Mouse (Mus musculus): ENCODE data around the gene Ddx5. TPM values are rescaled to one million over a fixed set of nuclear protein-coding genes. Genes with fewer than 3 reads are reported as not detected.
A peak's percentile ranks its signal among the peaks of the same experiment; 100 is the strongest.
"Not testable (repeated sequence)": the region's sequence is repeated elsewhere in the genome, so short reads cannot be mapped to it uniquely, and the experiment has no call there.

Ddx5 gene
- polyA plus RNA-seq, 1 experiment from 2014 or later = 538 TPM

DNA sequence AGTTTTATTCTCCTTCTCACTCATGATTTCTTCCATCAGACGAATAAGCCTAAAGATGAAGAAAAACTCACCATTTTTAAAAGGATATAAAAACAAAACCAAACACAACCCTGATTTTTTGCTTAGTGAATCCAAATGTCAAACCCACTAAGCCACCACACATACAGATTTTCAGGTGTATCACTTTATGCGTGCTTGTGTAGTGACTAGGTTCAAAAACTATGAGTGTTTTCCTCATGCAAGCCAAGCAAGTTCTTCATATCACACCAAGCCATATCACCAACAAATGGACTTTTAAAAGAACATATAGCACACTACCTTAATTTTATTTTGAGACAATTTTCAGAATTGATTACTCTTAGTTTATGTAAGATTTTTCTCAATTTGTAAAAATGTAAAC is 4.5 kb downstream of the Ddx5 start:
- Histone ChIP-seq H3K36me3 (ENCODE audit: control insufficient read depth, insufficient read depth, low read length) (peaks cover 24% of the 10 kb centered on the region), H3K4me3 (ENCODE audit: low read depth, low read length) (no peak overlapping the region), H3K27me3 (ENCODE audit: control insufficient read depth, insufficient read depth, low read length) (no peaks in the 10 kb centered on the region), H3K4me2 (ENCODE audit: low read depth, low read length, severe bottlenecking) (no peak overlapping the region), H3K4me1 (replicated peaks; ENCODE audit: control insufficient read depth, insufficient read depth, low read length) (0 out of 2 replicates have a peak, but pooled peaks cover 2% of the 10 kb centered on the region), H3K9ac (ENCODE audit: low read length) (no peak overlapping the region), H3K27ac (ENCODE audit: low read depth, low read length) (no peak overlapping the region), H3K9me3 (ENCODE audit: control insufficient read depth, low read length) (no peaks in the 10 kb centered on the region)
- 92% methylated on average over 2 of the region's 2 CpGs for WGBS
- no peak for ATAC-seq (replicated peaks; ENCODE audit: low FRiP score)
- DNase-seq (ENCODE audit: low spot score) = no peak

DNA sequence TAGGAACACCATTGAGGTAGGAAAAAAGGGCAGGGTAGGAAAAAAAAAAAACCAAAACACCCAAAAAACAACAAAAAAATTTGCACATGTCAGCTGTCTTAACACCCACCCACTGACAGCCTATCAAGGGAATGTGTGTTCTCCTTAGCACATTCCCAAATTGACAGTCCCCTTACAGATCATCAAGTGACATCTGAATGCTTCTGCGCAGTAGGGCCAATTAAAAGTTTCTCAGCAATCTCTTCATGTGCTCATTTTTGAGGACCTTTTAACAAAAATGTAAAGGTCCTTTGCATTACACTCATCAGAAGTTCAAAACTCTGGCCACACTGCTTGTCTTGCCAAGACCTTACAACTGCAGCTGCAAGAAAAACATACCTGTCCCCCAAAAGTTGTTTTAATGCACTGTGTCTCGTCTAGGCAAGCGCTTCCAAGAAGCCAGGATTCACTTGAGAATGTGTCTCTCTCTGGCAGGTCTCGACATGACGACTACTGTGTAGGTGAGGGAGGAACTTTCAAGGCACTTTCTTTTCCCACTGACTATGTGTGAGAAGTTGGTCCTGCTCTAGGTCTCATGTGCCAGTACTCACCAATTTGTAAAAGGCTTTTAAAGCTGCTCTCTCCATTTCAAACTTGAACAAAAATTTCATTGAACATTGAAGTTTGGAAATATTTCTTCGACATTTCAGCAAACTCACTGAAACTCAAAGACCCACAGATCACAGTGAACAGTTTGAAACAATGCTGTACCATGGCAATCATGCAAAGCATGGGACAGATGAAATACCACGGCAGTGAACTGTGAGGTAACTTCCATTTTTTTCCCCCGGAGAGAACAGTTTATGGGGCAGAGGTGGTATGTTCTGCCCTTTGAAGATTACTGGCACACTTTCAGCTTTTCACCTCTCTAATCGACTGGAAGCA is 5.9 kb downstream of the Ddx5 start:
- H3K27me3 ChIP-seq (ENCODE audit: control insufficient read depth, insufficient read depth, low read length) = no peaks in the 10 kb centered on the region
- H3K4me3 ChIP-seq (ENCODE audit: low read depth, low read length) = no peak overlapping the region
- DNase-seq (ENCODE audit: low spot score) (no peak), ATAC-seq (replicated peaks; ENCODE audit: low FRiP score) (no peak)
- no peak overlapping the region for H3K9ac ChIP-seq (ENCODE audit: low read length)
- H3K4me2 ChIP-seq (ENCODE audit: low read depth, low read length, severe bottlenecking) = no peak overlapping the region
- H3K4me1 ChIP-seq (replicated peaks; ENCODE audit: control insufficient read depth, insufficient read depth, low read length) = 0 out of 2 replicates have a peak, but pooled peaks cover 2% of the 10 kb centered on the region
- WGBS = 88% methylated on average over 9 of the region's 9 CpGs
- H3K36me3 ChIP-seq (ENCODE audit: control insufficient read depth, insufficient read depth, low read length) = peaks cover 24% of the 10 kb centered on the region
- no peaks in the 10 kb centered on the region for H3K9me3 ChIP-seq (ENCODE audit: control insufficient read depth, low read length)
- no peak overlapping the region for H3K27ac ChIP-seq (ENCODE audit: low read depth, low read length)

GRCm38 (mm10) chr11:106782271-106782670 is 6.7 kb downstream of the Ddx5 start:
- WGBS = 93% methylated on average over 7 of the region's 7 CpGs

DNA sequence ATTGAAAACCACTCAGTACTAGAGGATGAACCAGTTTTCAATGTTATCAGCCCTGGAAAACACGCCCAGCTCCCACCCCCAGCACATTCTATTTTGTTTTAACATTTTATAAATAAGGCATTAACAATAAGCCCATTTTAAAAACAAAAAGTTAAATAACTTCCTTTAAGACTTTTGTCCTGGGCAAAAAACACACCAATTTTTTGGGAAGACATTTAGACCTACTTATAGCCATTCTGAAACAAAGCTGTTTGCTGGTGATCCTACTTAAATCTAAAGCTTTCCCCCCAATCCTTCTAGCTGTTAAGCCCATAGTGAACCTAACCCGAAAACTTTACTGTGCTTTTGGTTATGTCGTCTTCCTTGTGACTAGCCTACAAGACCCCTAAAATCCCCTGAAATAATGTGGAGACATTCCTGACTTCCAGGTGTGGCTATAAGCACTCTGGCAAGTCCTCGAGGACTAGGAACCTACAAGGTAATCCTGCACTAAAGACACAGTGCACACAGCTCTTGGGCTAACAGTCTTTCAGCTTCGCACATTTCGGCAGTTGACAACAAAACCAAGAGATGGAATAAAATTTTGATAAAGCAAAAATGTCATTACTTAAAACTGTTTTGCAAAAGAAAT is 8.3 kb downstream of the Ddx5 start:
- no peak overlapping the region for H3K4me3 ChIP-seq (ENCODE audit: low read depth, low read length)
- H3K9me3 ChIP-seq (ENCODE audit: control insufficient read depth, low read length) = no peaks in the 10 kb centered on the region
- no peak overlapping the region for H3K4me2 ChIP-seq (ENCODE audit: low read depth, low read length, severe bottlenecking)
- WGBS = 86% methylated on average over 6 of the region's 6 CpGs
- H3K27me3 ChIP-seq (ENCODE audit: control insufficient read depth, insufficient read depth, low read length) = no peaks in the 10 kb centered on the region
- ATAC-seq (replicated peaks; ENCODE audit: low FRiP score) (no peak), DNase-seq (ENCODE audit: low spot score) (no peak)
- no peak overlapping the region for H3K27ac ChIP-seq (ENCODE audit: low read depth, low read length)
- H3K9ac ChIP-seq (ENCODE audit: low read length) = no peak overlapping the region
- H3K4me1 ChIP-seq (replicated peaks; ENCODE audit: control insufficient read depth, insufficient read depth, low read length) = 0 out of 2 replicates have a peak, but pooled peaks cover 5% of the 10 kb centered on the region
- H3K36me3 ChIP-seq (ENCODE audit: control insufficient read depth, insufficient read depth, low read length) = peaks cover 21% of the 10 kb centered on the region

More at GRCm38 (mm10) chr11:106782271-106782670, 6.7 kb downstream of the Ddx5 start:
- H3K36me3 ChIP-seq (ENCODE audit: control insufficient read depth, insufficient read depth, low read length) = peaks cover 24% of the 10 kb centered on the region
- H3K4me1 ChIP-seq (replicated peaks; ENCODE audit: control insufficient read depth, insufficient read depth, low read length); H3K4me2 ChIP-seq (ENCODE audit: low read depth, low read length, severe bottlenecking); H3K9ac ChIP-seq (ENCODE audit: low read length); ATAC-seq (replicated peaks; ENCODE audit: low FRiP score); H3K9me3 ChIP-seq (ENCODE audit: control insufficient read depth, low read length); DNase-seq (ENCODE audit: low spot score); H3K27me3 ChIP-seq (ENCODE audit: control insufficient read depth, insufficient read depth, low read length); H3K4me3 ChIP-seq (ENCODE audit: low read depth, low read length); H3K27ac ChIP-seq (ENCODE audit: low read depth, low read length): not testable (repeated sequence)

GRCm38 (mm10) chr11:106780089-106780425 is 8.9 kb downstream of the Ddx5 start:
- Histone ChIP-seq H3K4me3 (ENCODE audit: low read depth, low read length) (no peak overlapping the region), H3K27ac (ENCODE audit: low read depth, low read length) (no peak overlapping the region; the same call in 1 of the 2 replicates)
- no peak for DNase-seq (ENCODE audit: low spot score)

GRCm38 (mm10) chr11:106779388-106780088 is 9.4 kb downstream of the Ddx5 start, which contains the start of gene Polg2:
TSS of gene Polg2 (minus strand) at chr11:106779537.
- ATAC-seq (replicated peaks; ENCODE audit: low FRiP score) (peak; percentile 98), DNase-seq (ENCODE audit: low spot score) (peak; percentile 94)
- H3K9me3 ChIP-seq (ENCODE audit: control insufficient read depth, low read length) = no peaks in the 10 kb centered on the region
- peak within 1 kb of the TSS; percentile 91 for H3K9ac ChIP-seq (ENCODE audit: low read length)
- H3K27ac ChIP-seq (ENCODE audit: low read depth, low read length) = peak within 1 kb of the TSS; percentile 88
- peak within 1 kb of the TSS; percentile 78 for H3K4me3 ChIP-seq (ENCODE audit: low read depth, low read length)
- H3K27me3 ChIP-seq (ENCODE audit: control insufficient read depth, insufficient read depth, low read length) = no peaks in the 10 kb centered on the region
- peak within 1 kb of the TSS; percentile 83 for H3K4me2 ChIP-seq (ENCODE audit: low read depth, low read length, severe bottlenecking)
- H3K4me1 ChIP-seq (replicated peaks; ENCODE audit: control insufficient read depth, insufficient read depth, low read length) = 0 out of 2 replicates have a peak, but pooled peaks cover 5% of the 10 kb centered on the region
- peaks cover 14% of the 10 kb centered on the region for H3K36me3 ChIP-seq (ENCODE audit: control insufficient read depth, insufficient read depth, low read length)
- WGBS = 3% methylated on average over 30 of the region's 30 CpGs

More at GRCm38 (mm10) chr11:106780089-106780425, 8.9 kb downstream of the Ddx5 start:
- H3K4me2 ChIP-seq (ENCODE audit: low read depth, low read length, severe bottlenecking) = no peak overlapping the region; the same call in 1 of the 2 replicates
- H3K4me1 ChIP-seq (replicated peaks; ENCODE audit: control insufficient read depth, insufficient read depth, low read length) = 0 out of 2 replicates have a peak, but pooled peaks cover 5% of the 10 kb centered on the region
- H3K27me3 ChIP-seq (ENCODE audit: control insufficient read depth, insufficient read depth, low read length) = no peaks in the 10 kb centered on the region
- 71% methylated on average over 4 of the region's 4 CpGs for WGBS
- no peaks in the 10 kb centered on the region for H3K9me3 ChIP-seq (ENCODE audit: control insufficient read depth, low read length)
- ATAC-seq (replicated peaks; ENCODE audit: low FRiP score) = peak; percentile 20; the same call in 1 of the 2 replicates
- H3K36me3 ChIP-seq (ENCODE audit: control insufficient read depth, insufficient read depth, low read length) = peaks cover 15% of the 10 kb centered on the region
- no peak overlapping the region for H3K9ac ChIP-seq (ENCODE audit: low read length)

DNA sequence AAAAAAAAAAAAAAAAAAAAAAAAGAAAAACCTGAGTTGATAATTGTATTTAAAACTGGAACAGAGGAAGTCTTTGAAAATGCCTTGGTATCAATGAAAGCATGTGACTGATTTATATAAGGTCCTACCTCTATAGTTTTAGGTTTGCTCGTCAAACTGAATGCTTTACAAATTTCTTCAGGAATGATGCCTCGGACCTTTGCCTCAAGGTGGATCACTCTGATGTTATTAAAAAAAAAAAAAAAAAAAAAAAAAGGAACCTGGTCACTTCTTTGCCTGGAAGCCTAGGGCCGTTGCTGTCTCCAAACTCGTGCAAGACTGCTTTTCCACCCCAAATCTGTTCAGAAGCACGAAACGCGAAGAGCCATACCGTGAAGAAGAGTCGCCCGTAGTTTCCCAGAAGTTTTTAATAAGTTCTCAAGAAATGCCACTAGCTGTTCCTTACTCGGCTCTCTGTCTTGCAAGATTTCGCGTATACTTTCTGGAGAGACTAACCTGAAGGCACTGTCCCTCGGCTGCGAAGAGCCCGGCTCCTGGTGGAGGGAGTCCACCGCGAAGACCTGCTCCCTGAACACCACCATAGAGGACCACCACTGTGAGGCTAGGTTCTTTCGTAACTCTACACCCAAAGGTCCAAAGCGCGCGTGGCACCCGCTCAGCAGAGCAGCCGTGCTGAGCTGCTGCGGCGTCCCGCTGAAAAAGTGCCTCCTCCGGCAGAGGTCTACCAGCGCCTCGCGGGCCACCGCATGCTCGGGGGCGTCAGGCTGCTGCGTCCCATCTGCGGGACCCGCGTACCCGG is 10.2 kb downstream of the Ddx5 start:
- 0 out of 2 replicates have a peak, but pooled peaks cover 5% of the 10 kb centered on the region for H3K4me1 ChIP-seq (replicated peaks; ENCODE audit: control insufficient read depth, insufficient read depth, low read length)
- H3K4me3 ChIP-seq (ENCODE audit: low read depth, low read length) = peak overlapping the region; percentile 78
- H3K9me3 ChIP-seq (ENCODE audit: control insufficient read depth, low read length) = no peaks in the 10 kb centered on the region
- H3K27ac ChIP-seq (ENCODE audit: low read depth, low read length) = peak overlapping the region; percentile 88
- peak overlapping the region; percentile 83 for H3K4me2 ChIP-seq (ENCODE audit: low read depth, low read length, severe bottlenecking)
- 3% methylated on average over 39 of the region's 39 CpGs for WGBS
- peaks cover 9% of the 10 kb centered on the region for H3K36me3 ChIP-seq (ENCODE audit: control insufficient read depth, insufficient read depth, low read length)
- ATAC-seq (replicated peaks; ENCODE audit: low FRiP score) (no peak), DNase-seq (ENCODE audit: low spot score) (no peak)
- H3K9ac ChIP-seq (ENCODE audit: low read length) = peak overlapping the region; percentile 91
- H3K27me3 ChIP-seq (ENCODE audit: control insufficient read depth, insufficient read depth, low read length) = no peaks in the 10 kb centered on the region

Data from forebrain, embryonic 11.5 days (tissue).